Mouse (Mus musculus) layer of hippocampus, adult 18-20 months (tissue): ENCODE measurements around the gene Limd2. TPM values are rescaled to one million over a fixed set of nuclear protein-coding genes. Genes with fewer than 3 reads are reported as not detected.
"Not testable (repeated sequence)": the region's sequence is repeated elsewhere in the genome, so short reads cannot be mapped to it uniquely, and the experiment has no call there.

ENCODE experiments used
- DNase-seq, 2 experiments: peaks; one replicate each; pipeline ENCODE4 v3.0.0; 2022; ENCODE audit warnings: low spot score in 2 of 2
- long read RNA-seq: library from polyadenylated mRNA; stranded (forward); transcript quantifications from one replicate; pipeline ENCODE4 v2.0.0, GENCODE M21; 2021
- total RNA-seq, 2 experiments: library from RNA; stranded (reverse); gene quantifications; 2 replicates each; pipeline ENCODE4 v1.2.3; 2021

The Limd2 gene
- total RNA-seq: 100 to 1,000 TPM; 144 to 147 TPM
- long read RNA-seq, transcript Limd2-201 (5 exons, 2,950 nt): major isoform, 82 of 102 reads
- long read RNA-seq, partial matches to known transcripts: 2 of 102 reads
- long read RNA-seq, other reads (novel, unspliced or antisense): 16 of 102 reads

DNA sequence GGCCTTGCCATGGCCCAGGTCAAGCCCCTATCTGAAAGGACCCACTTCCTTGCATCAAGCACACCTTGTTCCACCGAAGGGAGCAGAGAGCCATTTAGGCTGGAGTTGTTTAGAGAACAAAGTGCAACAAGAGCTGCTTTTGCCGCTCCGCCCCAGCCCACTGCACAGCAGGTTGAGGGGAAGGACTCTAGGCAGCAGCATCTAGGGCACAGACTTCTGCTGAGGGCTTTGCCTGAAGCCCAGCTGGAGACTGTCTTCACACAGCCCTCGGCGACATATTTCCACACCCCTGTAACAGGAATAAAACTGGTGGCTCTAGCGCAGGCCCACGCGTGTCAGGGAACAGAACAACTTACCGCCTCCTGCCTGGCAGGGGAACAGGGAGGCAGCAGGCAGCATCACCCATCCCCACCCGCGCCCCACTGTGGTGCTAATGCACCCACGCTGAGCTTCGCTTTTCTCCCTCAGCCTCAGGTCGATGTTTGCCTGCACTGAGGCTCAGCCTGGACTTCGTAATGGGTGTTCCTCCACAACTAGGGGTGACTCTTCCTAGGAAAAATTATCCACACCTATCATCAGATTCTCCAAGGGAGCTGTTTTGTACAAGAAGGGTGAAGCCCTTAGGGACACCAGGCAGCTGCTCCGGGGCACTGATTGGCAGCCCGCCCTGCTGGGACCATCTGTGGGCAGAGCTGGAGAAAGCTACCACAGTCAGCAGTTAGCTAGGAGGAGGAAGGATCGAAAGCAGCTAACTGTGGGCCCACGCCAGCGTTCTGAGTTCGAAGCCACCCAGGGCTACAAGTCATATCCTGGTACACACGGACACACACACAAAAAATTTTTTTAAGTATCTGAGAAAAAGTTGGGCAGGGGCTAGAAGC, at the start of gene Limd2, which contains the start of gene Gm10840:
Gene Limd2, minus strand, starts transcription at position 20 of the 881 bp plus-strand sequence.
Gene Gm10840, plus strand, starts transcription at position 10 of the 881 bp plus-strand sequence.
- DNase-seq: peak; percentile 91 to 96

DNA sequence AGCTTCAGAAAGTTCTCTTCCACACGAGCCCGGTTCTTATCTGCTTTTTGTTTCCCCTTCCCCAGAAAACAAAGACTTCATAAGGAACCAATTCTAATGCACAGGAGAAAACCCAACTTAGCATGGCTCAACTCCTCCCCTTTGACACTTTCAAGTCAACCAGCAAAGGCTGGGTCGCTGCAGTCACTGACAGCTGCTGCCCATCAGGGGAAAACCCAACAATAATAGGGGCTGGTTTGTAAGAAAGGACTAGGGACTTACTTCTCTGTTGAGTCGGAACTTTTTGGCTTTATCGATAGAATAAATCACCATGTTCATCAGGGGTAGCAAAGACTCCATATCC, 41.4 kb upstream of the Limd2 start, which contains the start of gene Strada:
Gene Strada, minus strand, starts transcription at position 46 of the 343 bp plus-strand sequence.
- no peak for DNase-seq

DNA sequence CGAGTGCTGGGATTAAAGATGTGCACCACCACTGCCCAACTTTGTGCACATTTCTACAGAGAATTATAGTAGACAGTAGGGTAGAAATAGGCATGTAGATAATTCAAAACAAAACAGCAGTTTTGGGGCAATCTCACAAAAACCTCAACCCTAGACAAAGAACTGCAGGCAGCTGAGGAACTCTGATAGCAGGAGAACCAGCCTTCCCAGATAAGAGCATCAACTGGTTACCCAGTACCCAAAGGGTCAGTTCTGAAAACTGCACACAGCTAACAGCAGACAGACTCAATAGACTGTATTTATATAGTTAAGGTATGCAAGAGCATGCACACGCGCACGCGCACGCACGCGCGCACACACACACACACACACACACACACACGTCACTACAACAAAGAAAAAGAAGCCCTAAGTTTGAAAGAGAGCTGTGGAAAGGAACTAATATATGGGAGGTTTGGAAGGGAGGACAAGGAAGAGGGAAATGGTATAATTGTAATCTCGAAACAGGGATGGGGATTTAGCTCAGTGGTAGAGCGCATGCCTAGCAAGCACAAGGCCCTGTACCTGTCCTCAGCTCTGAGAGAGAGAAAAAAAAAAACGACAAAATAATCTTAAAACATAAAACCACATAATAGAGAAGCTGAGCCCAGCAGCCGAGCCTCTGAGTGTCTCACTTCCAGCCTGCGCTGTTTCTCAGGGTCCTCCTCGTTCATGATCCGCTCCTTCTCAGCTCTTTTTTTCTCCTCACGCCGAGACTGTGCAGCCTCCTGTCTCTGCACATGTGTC, 40.9 kb upstream of the Limd2 start:
- DNase-seq: no peak

DNA sequence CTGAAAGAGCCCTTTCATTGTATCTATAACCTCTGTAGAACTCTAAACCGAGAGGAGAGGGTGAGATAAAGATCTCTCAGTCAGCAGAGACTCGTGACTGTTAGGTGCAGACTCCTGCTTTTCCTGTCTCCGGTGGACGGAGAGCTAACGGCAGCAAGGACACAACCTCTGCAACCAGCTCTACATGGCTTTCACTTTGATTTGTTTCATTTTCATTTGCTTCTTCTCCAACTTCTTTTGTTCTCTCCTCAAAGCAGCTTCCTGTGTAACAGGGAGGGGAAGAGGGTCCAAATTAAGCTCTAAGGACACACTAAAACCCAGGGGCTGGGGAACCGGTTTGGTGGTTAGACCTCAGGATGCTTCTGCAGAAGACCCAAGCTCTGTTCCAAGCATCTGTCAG, 40.1 kb upstream of the Limd2 start:
- no peak for DNase-seq

DNA sequence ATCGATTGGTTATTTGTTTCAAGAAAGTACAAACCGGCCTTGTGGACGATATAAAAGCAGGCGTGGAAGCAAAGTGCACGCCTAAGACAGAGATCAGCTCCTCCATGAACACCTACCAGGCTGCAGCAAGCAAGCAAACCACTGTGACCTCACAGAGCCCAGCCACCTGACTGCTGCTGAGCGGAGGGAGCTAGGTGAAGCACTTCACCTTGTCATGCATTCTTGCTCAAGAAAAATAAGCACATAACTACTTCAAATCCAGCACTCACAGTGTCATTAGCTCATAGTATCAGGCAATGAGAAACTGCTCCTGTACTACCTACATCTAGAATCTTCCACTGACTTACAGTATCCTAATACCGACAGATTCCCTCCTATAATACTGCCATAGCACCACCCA, 39.3 kb upstream of the Limd2 start:
- not testable (repeated sequence) for DNase-seq

DNA sequence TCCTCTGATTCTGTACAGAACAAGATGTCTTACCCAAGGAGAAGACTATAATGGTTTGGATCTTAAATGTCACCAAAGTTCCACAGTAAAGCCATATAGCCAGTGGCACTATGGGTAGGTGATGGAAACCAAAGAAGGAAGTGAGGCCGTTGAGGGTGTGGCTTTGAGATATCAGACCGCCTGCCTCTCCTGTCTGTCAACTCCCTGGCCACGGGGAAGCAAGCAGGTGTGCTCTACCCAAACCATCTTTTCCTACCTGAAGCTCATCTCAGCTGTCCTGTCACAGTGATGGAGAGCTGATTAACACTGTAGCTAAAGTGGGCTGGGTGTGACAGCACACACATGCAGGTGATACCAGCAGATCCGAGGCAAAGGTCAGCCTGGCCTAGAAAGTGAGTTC, 37.6 kb upstream of the Limd2 start:
- no peak for DNase-seq

DNA sequence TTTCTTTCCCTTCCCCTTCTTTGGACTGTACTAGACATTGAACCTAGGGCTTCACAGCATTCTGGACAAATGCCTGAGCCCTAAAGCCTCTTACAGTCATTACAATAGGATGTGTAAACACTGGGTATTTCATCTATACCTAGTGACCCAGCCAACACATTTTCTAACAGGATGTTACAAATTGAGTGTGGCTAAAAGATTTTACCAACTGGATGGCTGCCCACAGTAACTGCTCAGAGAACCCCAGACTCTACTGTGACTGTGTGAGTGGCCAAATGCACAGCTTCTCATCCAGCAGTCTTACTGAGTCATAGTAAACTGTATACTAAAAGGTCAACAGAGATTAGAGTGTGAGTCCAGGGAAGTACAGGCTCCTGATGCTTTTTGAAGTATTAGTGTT, 34.7 kb upstream of the Limd2 start:
- DNase-seq: no peak

DNA sequence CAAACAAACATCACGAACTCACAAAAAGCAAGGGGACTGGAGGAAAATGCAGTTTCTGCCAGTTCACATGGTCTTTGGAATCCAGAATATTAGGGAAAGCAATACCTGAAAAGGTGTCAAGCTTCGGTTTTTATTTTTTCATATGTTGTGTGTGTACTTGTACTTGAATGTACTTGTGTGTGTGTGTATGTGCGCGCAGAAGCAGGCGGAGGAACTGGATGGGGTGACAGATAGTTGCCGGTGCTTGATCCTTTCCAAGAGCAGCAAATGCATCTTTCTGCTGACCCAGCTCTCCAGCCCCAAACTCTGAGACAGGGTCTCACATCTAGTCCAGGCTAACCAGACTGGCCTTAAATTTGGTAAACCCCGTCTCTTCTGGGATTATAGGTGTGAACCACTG, 34.2 kb upstream of the Limd2 start:
- no peak for DNase-seq

DNA sequence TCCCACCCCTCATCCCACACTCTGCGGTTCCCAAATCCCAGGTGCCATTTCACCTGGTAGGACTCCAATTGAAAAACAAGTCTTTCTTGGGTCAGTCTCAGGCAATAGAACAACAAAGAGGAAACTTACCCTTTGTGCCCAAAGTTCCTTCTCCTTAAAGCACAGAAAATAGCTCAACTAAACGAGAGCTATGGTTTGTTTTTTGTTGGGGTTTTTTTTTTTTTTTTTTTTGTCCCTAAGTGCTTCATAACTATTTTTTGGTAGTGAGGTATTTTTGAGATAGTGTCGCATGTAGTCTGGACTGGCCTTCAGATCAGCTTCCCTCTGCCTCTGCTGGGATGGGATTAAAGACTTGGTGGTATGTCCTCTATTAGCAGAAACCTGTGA, 33.5 kb upstream of the Limd2 start:
- no peak for DNase-seq

DNA sequence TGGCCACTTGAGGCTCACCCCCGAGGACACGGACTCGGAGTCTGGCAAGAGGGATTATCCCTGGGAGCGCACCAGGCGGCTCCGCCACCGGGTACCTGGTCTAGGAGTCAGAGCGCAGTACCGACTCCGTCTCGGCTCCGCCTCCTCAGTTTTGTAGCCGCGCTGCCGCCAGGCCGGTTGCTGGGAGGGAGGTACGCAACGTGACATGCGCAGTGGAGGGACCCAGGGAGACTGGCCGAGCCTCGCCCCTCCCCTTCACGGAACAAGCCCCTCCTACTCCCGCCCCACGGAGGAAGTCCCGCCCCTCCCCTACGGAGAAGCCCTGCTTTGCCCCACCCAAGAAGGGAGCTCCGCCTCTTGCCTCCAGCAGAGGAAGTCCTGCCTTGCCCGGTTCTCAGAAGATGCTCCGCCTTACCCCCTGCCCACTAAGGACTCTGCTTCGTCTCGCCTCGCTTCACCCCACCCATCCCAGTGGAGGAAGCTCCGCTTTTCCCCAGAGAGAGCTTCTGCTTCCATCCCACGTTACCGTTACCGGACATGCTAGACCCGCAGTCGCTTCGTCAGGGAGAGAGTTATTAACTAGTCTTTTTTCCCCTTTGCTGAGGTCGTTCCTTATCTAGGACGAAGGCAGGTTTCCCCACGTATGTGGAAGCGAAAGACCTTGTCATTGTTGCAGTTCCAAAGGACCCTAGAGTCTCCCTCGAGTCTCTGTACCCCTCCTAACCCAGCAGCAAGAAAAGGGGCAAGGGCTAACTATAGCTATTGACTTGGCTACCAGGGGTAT, 32.9 kb upstream of the Limd2 start:
- peak; percentile 95 to 97 for DNase-seq

DNA sequence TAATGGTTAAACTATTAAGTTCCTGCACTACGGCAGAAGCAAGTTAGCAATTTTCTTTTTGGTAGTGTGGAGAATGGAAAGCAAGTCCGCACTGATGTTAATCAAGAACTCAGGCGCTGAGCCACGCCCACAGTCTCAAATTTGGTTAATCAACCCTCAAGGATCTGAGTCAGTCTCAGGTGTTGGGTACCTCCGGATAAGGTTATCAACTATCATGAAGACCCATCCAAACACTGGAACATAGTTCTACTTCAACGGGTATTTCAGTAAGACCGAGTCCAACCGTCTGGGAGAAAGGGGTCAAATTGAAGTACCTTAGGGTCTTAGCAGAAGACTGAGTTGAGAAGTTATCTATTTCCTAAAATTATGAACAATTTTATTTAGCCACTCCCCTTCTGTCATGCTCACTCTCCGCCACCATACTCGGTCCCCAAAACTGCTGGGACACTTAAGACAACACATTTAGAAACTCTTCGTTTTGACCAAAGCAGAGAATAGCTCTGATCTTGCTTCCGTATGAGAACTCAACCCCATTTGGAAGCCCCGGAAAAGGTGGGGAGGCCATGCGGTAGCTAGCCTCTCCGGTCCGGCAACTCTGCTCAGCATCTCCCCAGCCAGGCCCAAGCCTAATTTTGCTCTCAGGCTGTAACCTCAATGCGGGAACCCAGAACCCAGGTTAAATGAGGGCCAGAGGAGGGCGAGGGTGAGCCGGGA, 32.2 kb upstream of the Limd2 start:
- no peak for DNase-seq

DNA sequence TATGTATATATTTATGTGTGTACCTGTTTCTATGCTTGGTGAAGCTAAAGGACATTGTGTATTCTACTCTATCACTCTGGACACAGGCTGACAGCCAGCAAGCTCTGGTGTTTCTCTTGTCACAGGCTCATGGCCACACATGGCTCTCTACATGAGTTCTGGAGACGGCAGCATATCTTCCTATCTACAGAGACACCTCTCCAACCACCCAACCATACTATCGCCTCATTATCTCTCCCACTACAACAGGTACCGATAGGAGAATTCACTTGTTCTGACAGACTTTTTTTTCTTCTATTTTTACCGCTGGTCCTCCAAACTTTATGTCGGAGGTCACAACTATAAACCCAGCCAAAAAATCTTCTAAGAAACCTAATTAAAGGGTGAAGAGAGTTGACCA, 31.6 kb upstream of the Limd2 start:
- no peak for DNase-seq

DNA sequence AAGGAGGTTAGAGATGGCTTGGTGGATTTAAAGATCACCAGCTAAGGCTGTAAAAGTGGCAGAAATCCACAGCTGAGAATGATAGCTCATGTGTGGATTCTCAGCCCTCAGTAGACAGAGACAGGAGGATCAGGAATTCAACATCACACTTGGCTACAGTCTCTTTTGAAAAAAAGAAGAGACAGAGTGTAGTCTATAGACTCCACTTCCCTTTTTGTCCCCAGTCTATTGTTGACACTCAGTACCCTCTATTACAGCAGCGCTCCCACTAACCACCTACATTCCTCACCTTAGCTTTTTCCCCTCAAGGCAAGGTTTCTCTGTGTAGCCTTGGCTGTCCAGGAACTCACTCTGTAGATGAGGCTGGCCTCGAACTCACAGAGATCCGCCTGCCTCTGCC, 31.1 kb upstream of the Limd2 start:
- DNase-seq: no peak

DNA sequence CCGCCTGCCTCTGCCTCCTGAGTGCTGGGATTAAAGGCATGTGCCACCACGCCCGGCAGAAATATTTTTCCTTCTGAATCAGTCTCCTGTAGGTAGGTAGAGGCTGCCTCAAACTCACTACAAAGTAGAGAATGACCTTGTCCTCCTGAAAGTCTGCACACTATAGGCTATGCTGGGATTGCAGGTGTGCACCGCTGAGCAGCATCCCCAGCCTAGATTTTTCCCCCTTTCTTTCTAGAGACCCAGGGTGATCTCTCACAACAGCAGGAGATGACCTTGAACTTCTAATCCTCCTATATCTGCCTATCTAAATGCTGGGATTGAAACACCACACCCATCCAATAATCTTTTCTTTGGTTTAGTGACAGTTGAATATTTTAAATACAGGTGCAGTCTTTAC, 26.7 kb upstream of the Limd2 start:
- DNase-seq: no peak

DNA sequence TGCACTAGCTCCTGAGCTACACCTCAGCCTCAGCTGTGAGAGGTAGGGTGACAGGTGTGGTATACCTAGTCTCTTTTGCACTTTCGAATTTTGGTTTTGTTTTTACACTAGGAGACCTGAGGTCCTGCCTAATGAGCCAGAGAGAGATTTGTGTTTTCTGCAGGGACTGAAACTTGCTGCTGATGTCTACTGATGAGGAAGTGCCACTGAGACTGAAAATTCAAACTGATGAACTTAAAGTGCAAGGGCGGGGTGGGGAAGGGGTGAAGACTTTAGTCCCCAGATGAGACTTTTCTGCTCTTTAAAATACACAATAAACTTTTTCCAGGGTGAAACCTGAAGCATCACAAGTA, 19.8 kb upstream of the Limd2 start:
- no peak for DNase-seq

DNA sequence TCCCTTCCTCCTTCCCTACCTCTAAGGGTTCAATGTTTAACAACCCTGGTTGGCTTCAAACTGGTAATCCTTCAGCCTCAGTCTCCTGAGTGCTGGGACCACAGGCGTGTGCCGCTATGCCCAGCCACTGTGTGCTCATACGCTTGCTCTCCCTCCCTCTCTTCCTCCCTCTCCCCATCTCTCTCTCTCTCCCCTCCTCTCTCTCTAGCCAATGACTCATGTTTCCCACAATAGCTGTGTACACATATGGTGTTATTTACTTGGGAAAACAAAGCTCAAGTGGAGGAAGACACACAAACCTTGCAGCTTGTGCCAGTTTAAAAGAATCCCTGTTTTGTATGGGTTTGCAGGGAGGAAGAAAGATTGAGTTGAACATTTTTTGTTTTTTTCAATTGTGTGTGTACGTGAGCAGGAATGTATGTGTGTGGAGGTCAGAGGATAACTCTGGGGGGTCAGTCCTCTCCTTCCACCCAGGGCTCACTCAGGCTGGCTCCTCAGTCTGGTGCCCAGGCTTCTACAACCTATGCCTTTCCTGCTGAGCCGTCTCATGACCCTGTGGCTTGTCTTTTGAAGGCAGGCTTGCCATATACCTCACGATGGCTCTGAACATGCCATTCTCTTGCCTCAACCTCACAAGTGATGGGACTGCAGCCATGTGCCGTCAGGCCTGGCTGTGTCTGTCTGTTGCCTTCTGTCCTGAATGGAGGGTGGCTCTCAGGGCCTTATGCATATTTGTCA, 19.2 kb upstream of the Limd2 start:
- DNase-seq: peak; percentile 52 to 73

DNA sequence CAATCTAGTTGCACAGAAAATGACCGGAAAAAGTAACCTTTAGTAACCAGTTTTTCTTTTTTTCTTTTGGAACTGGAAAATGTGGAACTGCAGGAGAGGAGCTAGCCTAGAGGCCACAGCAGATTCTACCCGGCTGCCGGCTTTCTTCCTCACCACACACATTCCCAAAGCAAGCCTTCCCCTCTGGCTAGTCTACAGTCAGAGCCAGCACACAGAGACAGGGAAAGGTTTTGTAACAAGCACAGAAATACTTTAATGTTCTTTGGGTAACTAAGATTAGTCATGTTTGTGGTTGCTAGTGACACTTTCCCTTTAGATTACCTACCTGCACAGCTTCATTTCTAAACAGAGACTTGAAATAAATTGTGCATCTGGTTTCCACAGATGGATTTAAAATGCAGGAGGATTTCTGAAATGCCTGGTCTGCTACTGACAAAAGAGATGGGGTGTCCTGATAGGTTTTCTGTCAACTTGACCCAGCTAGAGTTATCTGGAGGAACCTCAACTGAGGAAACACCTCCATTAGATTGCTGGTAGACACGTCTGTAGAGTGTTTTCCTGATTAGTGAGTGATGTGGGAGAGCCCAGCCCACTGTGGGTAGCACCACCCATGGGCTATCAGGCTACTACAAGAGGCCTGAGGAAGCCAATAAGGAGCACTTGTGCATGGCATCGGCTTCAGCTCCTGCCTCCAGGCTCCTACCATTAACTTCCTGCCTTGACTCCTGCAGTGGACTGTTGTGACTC, 17.5 kb upstream of the Limd2 start:
- no peak for DNase-seq

DNA sequence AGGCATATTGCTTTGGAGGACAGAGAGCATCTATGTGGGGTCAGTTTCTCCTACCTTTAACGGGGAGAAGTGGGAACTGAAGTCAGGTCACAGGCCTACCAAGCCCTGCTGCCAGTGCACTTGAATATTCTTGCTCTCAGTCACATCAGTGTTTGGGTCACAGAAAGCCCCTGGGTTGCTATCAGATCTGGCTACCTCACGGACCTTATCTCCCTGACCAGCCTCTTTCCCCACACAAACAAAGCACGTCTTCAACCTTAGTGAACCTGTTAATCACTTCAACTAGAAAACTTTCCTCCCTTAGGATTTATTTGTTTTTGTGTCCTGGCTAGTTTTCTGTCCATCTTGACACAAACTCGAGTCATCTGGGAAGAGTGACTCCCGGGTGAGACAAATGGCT, 15.7 kb upstream of the Limd2 start:
- DNase-seq: no peak

DNA sequence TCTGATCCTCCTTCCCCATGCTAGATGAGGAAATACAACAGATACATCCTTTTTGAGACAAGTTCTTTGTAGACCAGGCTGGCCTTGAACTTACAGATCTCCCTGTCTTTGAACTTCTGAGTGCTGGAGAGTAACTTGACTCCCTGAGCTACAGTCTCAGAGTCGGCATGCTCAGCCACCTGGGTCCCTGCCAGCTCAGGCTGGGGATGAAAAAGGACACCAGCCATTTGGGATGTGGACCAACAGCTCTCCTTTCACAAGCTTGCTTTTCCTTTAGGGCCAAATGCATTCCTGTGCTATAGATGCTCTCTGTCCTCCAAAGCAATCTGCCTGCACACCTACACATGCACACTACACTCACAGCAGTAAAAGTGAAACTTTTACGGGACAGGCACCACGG, 14.4 kb upstream of the Limd2 start:
- no peak for DNase-seq
